Mouse (Mus musculus): ENCODE measurements around the gene Pigf. TPM values are rescaled to one million over a fixed set of nuclear protein-coding genes. Genes with fewer than 3 reads are reported as not detected.

Pigf gene
- polyA plus RNA-seq, 1 experiment from 2014 or later, result 32.1 TPM

DNA sequence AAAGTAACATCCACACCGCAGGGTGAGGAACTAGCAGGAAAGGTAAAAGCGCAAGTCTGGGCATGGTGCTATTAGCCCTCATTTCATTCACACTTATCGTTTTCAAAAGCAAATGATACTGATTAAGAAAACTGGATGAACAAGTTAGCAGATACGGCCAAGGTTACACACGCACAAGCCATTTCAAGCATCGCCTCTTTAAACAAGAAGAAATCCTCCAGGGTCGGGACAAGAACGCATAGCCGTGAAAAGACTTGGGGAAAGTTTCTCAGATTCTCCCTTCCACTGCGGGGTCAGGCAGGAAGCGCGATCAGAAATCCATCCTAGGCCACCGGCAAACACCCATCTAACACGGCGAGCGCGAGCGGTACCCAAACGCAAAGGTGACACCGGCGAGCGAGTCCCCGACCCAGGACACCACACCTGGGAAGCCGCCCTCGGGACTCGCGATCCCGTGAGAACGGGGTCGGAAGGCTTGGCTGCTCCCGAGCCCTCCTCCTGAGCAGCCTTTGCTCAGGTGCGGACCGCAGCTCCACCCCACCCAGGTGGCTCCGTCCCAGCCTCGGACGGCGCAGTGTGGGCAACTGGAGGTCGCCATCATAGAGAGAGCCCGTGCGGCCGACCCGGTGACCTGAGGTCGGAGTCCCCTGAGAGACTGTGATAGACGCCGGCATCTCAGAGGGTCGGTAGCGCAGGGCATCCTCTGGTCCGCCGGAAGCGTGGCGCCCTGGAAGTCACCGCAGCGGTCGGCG is 539 bp downstream of the Pigf start:
- Histone ChIP-seq H3K4me3 (peak overlapping the region; percentile 84), H3K36me3 (peaks cover 9% of the 10 kb centered on the region), H3K27ac (no peak overlapping the region), H3K4me1 (peaks cover 6% of the 10 kb centered on the region; the same call in 1 of the 2 replicates), H3K9ac (peak overlapping the region; percentile 83), H3K4me2 (replicated peaks) (peak overlapping the region; percentile 86), H3K27me3 (no peaks in the 10 kb centered on the region), H3K9me3 (no peaks in the 10 kb centered on the region)
- under 1% methylated on average over 55 of the region's 55 CpGs for WGBS
- ATAC-seq (ENCODE audit: insufficient number of reproducible peaks, insufficient read depth, low FRiP score, low TSS enrichment), result peak; percentile 84

GRCm38 (mm10) chr17:87019692-87020091 is 5.5 kb downstream of the Pigf start:
- Histone ChIP-seq H3K9ac (no peak overlapping the region), H3K4me3 (no peak overlapping the region), H3K27ac (no peak overlapping the region), H3K4me2 (replicated peaks) (no peak overlapping the region), H3K36me3 (peaks cover 9% of the 10 kb centered on the region; the same call in 1 of the 2 replicates), H3K9me3 (no peaks in the 10 kb centered on the region), H3K27me3 (no peaks in the 10 kb centered on the region), H3K4me1 (no peaks in the 10 kb centered on the region; the same call in 1 of the 2 replicates)
- no peak for ATAC-seq (ENCODE audit: insufficient number of reproducible peaks, insufficient read depth, low FRiP score, low TSS enrichment)
- 91% methylated on average over 5 of the region's 5 CpGs for WGBS

DNA sequence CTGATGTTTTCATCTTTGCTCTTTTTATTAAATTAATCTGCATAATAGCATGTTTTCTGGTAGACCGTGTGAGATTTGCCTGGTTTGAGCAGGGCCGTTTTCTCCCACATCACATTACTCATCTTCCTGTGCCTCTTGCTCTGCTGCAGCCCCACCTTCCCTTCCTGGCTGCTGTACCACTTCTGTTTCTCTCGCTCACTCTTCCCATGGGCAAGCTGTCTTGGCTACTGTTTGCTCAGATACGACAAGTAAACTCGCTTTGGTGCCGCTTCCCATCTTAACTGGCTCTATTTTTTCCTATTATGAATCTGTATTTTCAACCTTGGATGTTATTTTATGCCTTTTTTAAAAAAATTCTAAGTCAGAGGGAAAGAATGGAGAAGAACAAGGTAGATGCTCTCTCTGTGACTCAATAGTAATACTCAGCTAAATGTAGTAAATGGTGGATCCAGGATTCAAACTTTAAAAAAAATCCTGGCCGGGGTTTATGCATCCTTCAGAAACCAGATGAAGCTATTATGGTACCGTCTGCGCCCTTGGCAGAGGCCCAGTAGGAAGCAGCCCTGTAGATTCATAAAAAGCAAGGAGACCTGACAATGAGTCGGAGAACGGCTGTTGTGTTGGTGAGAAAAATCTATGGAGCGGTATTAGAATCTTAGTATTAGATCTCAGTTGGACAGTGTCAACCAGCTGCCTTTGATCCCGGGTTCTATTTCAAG is 13.7 kb downstream of the Pigf start:
- Histone ChIP-seq H3K27me3 (no peaks in the 10 kb centered on the region), H3K9ac (no peak overlapping the region), H3K4me3 (no peak overlapping the region), H3K9me3 (no peaks in the 10 kb centered on the region), H3K4me1 (no peaks in the 10 kb centered on the region), H3K27ac (no peak overlapping the region), H3K36me3 (peaks cover 18% of the 10 kb centered on the region), H3K4me2 (replicated peaks) (no peak overlapping the region)
- no peak for ATAC-seq (ENCODE audit: insufficient number of reproducible peaks, insufficient read depth, low FRiP score, low TSS enrichment)
- WGBS, result 89% methylated on average over 13 of the region's 13 CpGs

- ATAC-seq (ENCODE audit: insufficient number of reproducible peaks, insufficient read depth, low FRiP score, low TSS enrichment), result no peak
- H3K27me3 ChIP-seq, result no peaks in the 10 kb centered on the region
- H3K9me3 ChIP-seq, result no peaks in the 10 kb centered on the region
- H3K9ac ChIP-seq, result no peak overlapping the region
- H3K4me1 ChIP-seq, result no peaks in the 10 kb centered on the region
- no peak overlapping the region for H3K4me3 ChIP-seq
- H3K36me3 ChIP-seq, result peaks cover 16% of the 10 kb centered on the region
- H3K4me2 ChIP-seq (replicated peaks), result no peak overlapping the region
- H3K27ac ChIP-seq, result no peak overlapping the region
- WGBS, result 88% methylated on average over 3 of the region's 3 CpGs
Measured at GRCm38 (mm10) chr17:87008950-87009349, 16.3 kb downstream of the Pigf start.

- 93% methylated on average over 6 of the region's 6 CpGs for WGBS
- H3K4me3 ChIP-seq, result no peak overlapping the region
Measured at GRCm38 (mm10) chr17:86997323-86997722, 27.9 kb downstream of the Pigf start.

GRCm38 (mm10) chr17:86991306-86991705 is 33.9 kb downstream of the Pigf start:
- Histone ChIP-seq H3K4me2 (replicated peaks) (no peak overlapping the region), H3K9me3 (no peaks in the 10 kb centered on the region), H3K27ac (no peak overlapping the region), H3K27me3 (no peaks in the 10 kb centered on the region), H3K36me3 (no peaks in the 10 kb centered on the region), H3K9ac (no peak overlapping the region), H3K4me3 (no peak overlapping the region), H3K4me1 (peaks cover 11% of the 10 kb centered on the region; the same call in 1 of the 2 replicates)
- no peak for ATAC-seq (ENCODE audit: insufficient number of reproducible peaks, insufficient read depth, low FRiP score, low TSS enrichment)
- 84% methylated on average over 8 of the region's 8 CpGs for WGBS

More at GRCm38 (mm10) chr17:86997323-86997722, 27.9 kb downstream of the Pigf start:
- Histone ChIP-seq H3K27ac (no peak overlapping the region), H3K27me3 (no peaks in the 10 kb centered on the region), H3K36me3 (peaks cover 20% of the 10 kb centered on the region), H3K4me1 (no peaks in the 10 kb centered on the region), H3K9me3 (no peaks in the 10 kb centered on the region), H3K9ac (no peak overlapping the region), H3K4me2 (replicated peaks) (no peak overlapping the region)
- no peak for ATAC-seq (ENCODE audit: insufficient number of reproducible peaks, insufficient read depth, low FRiP score, low TSS enrichment)

DNA sequence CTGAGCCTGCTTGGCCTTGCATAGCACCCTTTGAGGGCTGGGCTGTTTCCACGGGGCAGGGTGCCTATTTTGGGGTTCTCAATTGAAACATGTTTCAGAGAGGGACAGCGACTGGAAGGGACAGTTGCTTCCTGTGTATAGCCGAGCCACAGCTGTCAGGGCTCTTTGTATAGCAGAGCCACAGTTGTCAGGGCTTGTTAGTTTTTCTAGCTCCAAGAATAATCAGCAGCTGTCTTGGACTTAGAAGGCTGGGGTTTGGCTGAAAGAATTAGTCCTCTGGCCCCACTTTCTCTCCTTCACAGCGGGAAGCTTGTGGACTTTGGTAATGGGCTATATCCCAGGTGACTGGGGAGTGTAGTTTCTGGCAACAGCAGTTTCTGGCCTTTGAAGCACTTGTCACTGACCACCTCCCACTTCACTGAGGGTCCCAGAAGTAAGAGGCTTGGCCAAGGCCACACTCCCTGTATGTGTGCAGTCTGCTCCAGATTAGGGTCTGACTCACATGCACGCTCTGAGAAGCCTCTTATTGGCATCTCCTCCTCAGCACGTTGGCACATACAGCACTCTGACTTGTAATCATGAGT is 36.5 kb downstream of the Pigf start:
- Histone ChIP-seq H3K4me3 (no peak overlapping the region), H3K27me3 (no peaks in the 10 kb centered on the region), H3K27ac (no peak overlapping the region), H3K9me3 (no peaks in the 10 kb centered on the region), H3K9ac (no peak overlapping the region), H3K36me3 (no peaks in the 10 kb centered on the region), H3K4me1 (peaks cover 14% of the 10 kb centered on the region; the same call in 1 of the 2 replicates), H3K4me2 (replicated peaks) (no peak overlapping the region)
- WGBS, result 64% methylated on average over 6 of the region's 6 CpGs
- ATAC-seq (ENCODE audit: insufficient number of reproducible peaks, insufficient read depth, low FRiP score, low TSS enrichment), result no peak

DNA sequence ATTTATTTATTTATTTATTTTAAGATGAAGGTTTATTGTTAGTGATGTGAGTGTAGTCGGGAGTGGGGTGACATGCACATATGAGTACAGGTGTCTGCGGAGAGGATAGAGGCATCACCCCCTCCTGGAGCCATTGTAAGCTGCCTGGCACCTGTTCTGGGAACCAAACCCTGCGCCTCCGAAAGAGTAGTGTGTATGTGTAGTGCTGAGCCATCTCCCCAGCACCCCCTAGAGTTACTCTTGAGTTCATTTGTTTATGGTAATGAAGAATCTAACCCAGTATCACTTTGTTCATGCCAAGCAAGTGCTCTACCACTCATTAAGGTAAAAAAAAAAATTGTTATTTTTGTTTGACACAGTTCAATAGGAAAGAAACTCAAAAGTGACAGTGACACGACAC is 37.0 kb downstream of the Pigf start:
- H3K4me1 ChIP-seq, result peaks cover 14% of the 10 kb centered on the region; the same call in 1 of the 2 replicates
- WGBS, result 79% methylated on average over 5 of the region's 5 CpGs
- peaks cover under 1% of the 10 kb centered on the region; the same call in 1 of the 2 replicates for H3K36me3 ChIP-seq
- 0 out of 2 replicates have a peak, but pooled peaks have one; percentile 49 for ATAC-seq (ENCODE audit: insufficient number of reproducible peaks, insufficient read depth, low FRiP score, low TSS enrichment)
- H3K9me3 ChIP-seq, result no peaks in the 10 kb centered on the region
- H3K4me2 ChIP-seq (replicated peaks), result no peak overlapping the region
- no peak overlapping the region for H3K9ac ChIP-seq
- no peaks in the 10 kb centered on the region for H3K27me3 ChIP-seq
- no peak overlapping the region for H3K27ac ChIP-seq
- no peak overlapping the region for H3K4me3 ChIP-seq

DNA sequence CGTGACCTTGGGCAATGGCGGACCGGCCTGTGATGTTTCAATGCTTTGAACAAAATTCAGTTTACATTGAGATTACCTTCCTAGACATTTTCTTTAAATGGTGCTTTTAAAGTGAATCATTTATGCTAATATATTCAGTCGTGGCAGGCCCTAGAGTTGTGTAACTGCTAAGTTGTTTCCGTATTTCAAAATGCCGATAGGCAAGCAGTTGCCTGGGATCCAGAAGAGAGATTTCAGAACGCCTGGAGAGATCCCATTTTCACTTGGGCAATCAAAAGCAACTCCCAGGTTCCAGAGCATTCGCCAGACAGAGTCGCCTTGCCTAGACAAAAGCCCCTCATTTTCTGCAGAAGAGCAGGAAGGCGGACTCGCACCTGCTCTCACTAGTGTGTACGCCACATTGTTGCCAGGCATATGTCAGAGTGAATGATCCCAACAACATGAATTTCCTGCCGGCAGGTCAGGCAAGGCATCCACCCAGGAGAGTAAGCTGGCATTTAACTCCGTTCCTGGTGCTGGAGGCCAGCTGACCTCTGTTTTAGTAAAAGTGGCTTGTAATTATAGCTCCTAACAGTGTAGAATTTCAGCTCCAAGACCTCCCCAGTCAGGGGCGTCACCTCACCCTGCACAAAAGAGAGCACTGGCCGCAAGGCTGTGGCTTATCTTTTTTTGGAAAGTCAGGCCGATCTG is 38.6 kb downstream of the Pigf start:
- ATAC-seq (ENCODE audit: insufficient number of reproducible peaks, insufficient read depth, low FRiP score, low TSS enrichment), result no peak
- WGBS, result 45% methylated on average over 17 of the region's 17 CpGs
- peaks cover 14% of the 10 kb centered on the region; the same call in 1 of the 2 replicates for H3K4me1 ChIP-seq
- 0 out of 2 replicates have a peak overlapping the region, but pooled peaks have one; percentile 7 for H3K4me2 ChIP-seq (replicated peaks)
- H3K27me3 ChIP-seq, result no peaks in the 10 kb centered on the region
- H3K9me3 ChIP-seq, result no peaks in the 10 kb centered on the region
- H3K4me3 ChIP-seq, result no peak overlapping the region
- H3K9ac ChIP-seq, result no peak overlapping the region
- H3K27ac ChIP-seq, result no peak overlapping the region
- peaks cover 13% of the 10 kb centered on the region for H3K36me3 ChIP-seq

DNA sequence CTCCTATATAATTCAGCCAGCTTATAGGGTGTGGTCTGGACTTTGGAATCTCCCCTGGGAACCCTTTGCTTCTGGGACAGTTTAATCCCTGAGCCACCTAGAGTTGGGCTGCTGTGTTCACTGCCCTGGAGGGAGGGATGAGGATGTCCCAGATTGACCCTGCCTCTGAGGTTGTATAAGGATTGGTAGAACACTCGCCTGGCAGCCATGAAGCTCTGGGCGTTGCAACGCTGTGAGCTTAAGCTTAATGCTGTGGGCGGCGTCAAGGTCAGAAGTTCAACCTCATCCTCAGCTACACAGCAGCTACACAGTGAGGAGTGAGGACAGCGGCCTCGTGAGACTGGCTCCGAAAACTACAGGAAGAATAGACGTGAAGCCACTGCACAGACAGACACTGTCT is 42.7 kb downstream of the Pigf start:
- Histone ChIP-seq H3K9me3 (no peaks in the 10 kb centered on the region), H3K36me3 (peaks cover 32% of the 10 kb centered on the region), H3K27ac (no peak overlapping the region), H3K4me1 (peaks cover 14% of the 10 kb centered on the region; the same call in 1 of the 2 replicates), H3K9ac (no peak overlapping the region), H3K4me3 (no peak overlapping the region), H3K27me3 (no peaks in the 10 kb centered on the region), H3K4me2 (replicated peaks) (no peak overlapping the region)
- WGBS, result 75% methylated on average over 9 of the region's 9 CpGs
- no peak for ATAC-seq (ENCODE audit: insufficient number of reproducible peaks, insufficient read depth, low FRiP score, low TSS enrichment)

DNA sequence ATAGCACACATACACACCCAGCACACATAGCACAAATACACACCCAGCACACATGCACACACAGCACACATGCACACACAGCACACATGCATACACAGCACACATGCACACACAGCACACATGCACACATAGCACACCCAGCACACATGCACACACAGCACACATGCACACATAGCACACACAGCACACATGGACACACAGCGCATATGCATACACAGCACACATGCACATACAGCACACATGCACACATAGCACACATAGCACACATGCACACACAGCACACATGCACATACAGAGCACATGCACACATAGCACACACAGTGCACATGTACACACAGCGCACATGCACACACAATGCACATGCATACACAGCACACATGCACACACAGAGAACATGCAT is 43.5 kb downstream of the Pigf start:
- Histone ChIP-seq H3K36me3 (peaks cover 32% of the 10 kb centered on the region), H3K27me3 (no peaks in the 10 kb centered on the region), H3K4me3 (no peak overlapping the region), H3K4me1 (peaks cover 8% of the 10 kb centered on the region; the same call in 1 of the 2 replicates), H3K4me2 (replicated peaks) (no peak overlapping the region), H3K9me3 (no peaks in the 10 kb centered on the region), H3K9ac (no peak overlapping the region), H3K27ac (no peak overlapping the region)
- ATAC-seq (ENCODE audit: insufficient number of reproducible peaks, insufficient read depth, low FRiP score, low TSS enrichment), result no peak
- WGBS, result 97% methylated on average over 2 of the region's 2 CpGs

Measured in embryonic facial prominence, embryonic 12.5 days (tissue).